Mouse (Mus musculus) kidney, embryonic 15.5 days (tissue): Measurements from ENCODE around the gene Plxdc1. TPM values are rescaled to one million over a fixed set of nuclear protein-coding genes. Genes with fewer than 3 reads are reported as not detected.

Experiments used
- ATAC-seq: fragments of 200-750 bp; cut with Nextera tagmentation; replicated peaks from 2 replicates; pipeline ENCODE4 v1.8.0; 2017; ENCODE audit warnings: moderate TSS enrichment; ENCODE audit not compliant: low FRiP score
- H3K27ac ChIP-seq: fragments of 300-500 bp; sonication (generic); 2 replicates; pipeline ENCODE4 v1.5.1; 2015; ENCODE audit warnings: mild to moderate bottlenecking, inconsistent platforms
- H3K27me3 ChIP-seq: fragments of 300-500 bp; sonication (generic); 2 replicates; pipeline ENCODE4 v1.6.1; 2015; ENCODE audit warnings: inconsistent platforms
- H3K36me3 ChIP-seq: fragments of 300-500 bp; sonication (generic); 2 replicates; pipeline ENCODE4 v1.6.1; 2015; ENCODE audit warnings: inconsistent platforms
- H3K4me1 ChIP-seq: fragments of 300-500 bp; sonication (generic); 2 replicates; pipeline ENCODE4 v1.6.1; 2015; ENCODE audit warnings: inconsistent platforms
- H3K4me2 ChIP-seq: fragments of 300-500 bp; sonication (generic); 2 replicates; pipeline ENCODE4 v1.6.1; 2015; ENCODE audit warnings: moderate library complexity, mild to moderate bottlenecking, inconsistent platforms
- H3K4me3 ChIP-seq: fragments of 300-500 bp; sonication (generic); replicated peaks from 2 replicates; pipeline ENCODE4 v1.5.1; 2015; ENCODE audit warnings: mild to moderate bottlenecking, inconsistent platforms
- H3K9ac ChIP-seq: fragments of 300-500 bp; sonication (generic); 2 replicates; pipeline ENCODE4 v1.6.1; 2015; ENCODE audit warnings: mild to moderate bottlenecking, inconsistent platforms
- H3K9me3 ChIP-seq: fragments of 300-500 bp; sonication (generic); replicated peaks from 2 replicates; pipeline ENCODE4 v1.6.1; 2016; ENCODE audit warnings: inconsistent platforms
- WGBS: fragments of 180-500 bp; shearing (Covaris S2); methylation state at CpG from one replicate; pipeline ENCODE4 v1.1.7; 2015; ENCODE audit warnings: mixed read lengths; 5-methylcytosine and 5-hydroxymethylcytosine counted together
- polyA plus RNA-seq: library from polyadenylated mRNA; unstranded; fragments of >200 nt; fragmentation: Nextera tagmentation; extraction: Ambion mirVana; gene quantifications from 2 replicates; pipeline ENCODE4 v1.2.1, GENCODE M21; 2015

The Plxdc1 gene
- polyA plus RNA-seq, 1 experiment from 2014 or later = 2.0 TPM

- Histone ChIP-seq H3K36me3 (0 out of 2 replicates have a peak, but pooled peaks cover 4% of the 10 kb centered on the region), H3K27ac (no peak overlapping the region), H3K27me3 (peaks cover 21% of the 10 kb centered on the region), H3K9ac (no peak overlapping the region), H3K4me1 (peaks cover 56% of the 10 kb centered on the region), H3K4me3 (no peak overlapping the region), H3K4me2 (no peak overlapping the region), H3K9me3 (no peaks in the 10 kb centered on the region)
- WGBS = 78% methylated on average over 11 of the region's 11 CpGs
- no peak for ATAC-seq
Measured at GRCm38 (mm10) chr11:97998074-97998793, 12.0 kb upstream of the Plxdc1 start.

- Histone ChIP-seq H3K9ac (no peak overlapping the region), H3K4me1 (peaks cover 48% of the 10 kb centered on the region), H3K36me3 (no peaks in the 10 kb centered on the region), H3K4me2 (no peak overlapping the region), H3K27me3 (peaks cover 21% of the 10 kb centered on the region), H3K9me3 (no peaks in the 10 kb centered on the region), H3K4me3 (no peak overlapping the region), H3K27ac (no peak overlapping the region)
- 73% methylated on average over 8 of the region's 8 CpGs for WGBS
- ATAC-seq = no peak
Measured at GRCm38 (mm10) chr11:97997387-97997960, 11.2 kb upstream of the Plxdc1 start.

- Histone ChIP-seq H3K9me3 (no peaks in the 10 kb centered on the region), H3K9ac (no peak overlapping the region), H3K36me3 (no peaks in the 10 kb centered on the region), H3K4me2 (no peak overlapping the region), H3K27me3 (peaks cover 16% of the 10 kb centered on the region), H3K27ac (no peak overlapping the region), H3K4me1 (peaks cover 43% of the 10 kb centered on the region), H3K4me3 (no peak overlapping the region)
- no peak for ATAC-seq
- 73% methylated on average over 1 of the region's 1 CpGs for WGBS
Measured at GRCm38 (mm10) chr11:97996691-97997090, 10.4 kb upstream of the Plxdc1 start.

DNA sequence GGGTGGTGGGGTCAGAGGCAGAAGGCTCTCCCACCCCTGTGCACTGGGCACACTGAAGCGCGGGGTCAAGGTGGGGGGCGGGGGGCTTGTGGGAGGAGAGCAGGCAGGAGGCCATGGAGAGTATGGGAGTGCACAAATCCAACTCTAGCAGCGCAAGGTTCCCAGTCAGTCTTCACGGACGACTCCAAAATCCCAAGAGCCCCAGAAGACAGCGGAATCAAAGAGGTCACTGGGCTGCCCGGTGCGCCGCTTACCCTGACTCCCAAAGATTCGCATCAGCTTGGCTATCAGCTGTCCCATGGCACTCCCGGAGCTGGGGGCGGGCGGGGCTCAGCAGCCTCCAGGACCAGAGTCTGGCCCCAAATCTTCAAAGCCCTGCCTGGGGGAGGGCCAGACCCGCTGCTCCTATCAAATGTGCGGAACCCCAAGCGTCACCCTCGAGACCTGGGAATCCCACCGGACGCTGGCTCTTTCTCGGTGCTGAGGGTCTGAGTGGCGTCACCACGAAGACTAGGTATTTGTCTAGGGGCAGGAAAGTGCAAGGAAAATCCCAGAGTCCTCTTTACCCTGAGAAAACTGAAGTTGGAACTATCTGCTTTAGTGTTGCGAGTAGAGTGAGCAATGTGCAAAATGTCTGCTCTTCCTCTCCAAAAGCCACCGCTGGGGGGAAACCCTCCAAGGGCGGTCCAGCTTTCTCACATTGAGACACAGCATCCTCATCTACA, 9.5 kb upstream of the Plxdc1 start, which contains the start of gene Arl5c:
TSS of gene Arl5c (minus strand) at position 618 of the 725 bp plus-strand sequence.
- Histone ChIP-seq H3K4me1 (peaks cover 37% of the 10 kb centered on the region), H3K9me3 (no peaks in the 10 kb centered on the region), H3K27me3 (peaks cover 10% of the 10 kb centered on the region), H3K4me2 (peak within 1 kb of the TSS; percentile 95), H3K27ac (peak within 1 kb of the TSS; percentile 75), H3K9ac (peak within 1 kb of the TSS; percentile 46), H3K4me3 (peak within 1 kb of the TSS; percentile 54), H3K36me3 (no peaks in the 10 kb centered on the region)
- 1% methylated on average over 26 of the region's 26 CpGs for WGBS
- ATAC-seq = peak; percentile 52

- Histone ChIP-seq H3K4me1 (peaks cover 37% of the 10 kb centered on the region), H3K27ac (no peak overlapping the region), H3K9ac (peak overlapping the region; percentile 46; the same call in 1 of the 2 replicates), H3K4me3 (peak overlapping the region; percentile 54), H3K27me3 (peaks cover under 1% of the 10 kb centered on the region; the same call in 1 of the 2 replicates), H3K36me3 (no peaks in the 10 kb centered on the region), H3K4me2 (peak overlapping the region; percentile 95), H3K9me3 (no peaks in the 10 kb centered on the region)
- 6% methylated on average over 13 of the region's 13 CpGs for WGBS
- ATAC-seq = peak; percentile 49
Measured at GRCm38 (mm10) chr11:97994539-97995100, 8.4 kb upstream of the Plxdc1 start.

- H3K9ac ChIP-seq = peak overlapping the region; percentile 81
- peak overlapping the region; percentile 90 for H3K4me2 ChIP-seq
- 0% methylated on average over 26 of the region's 26 CpGs for WGBS
- no peaks in the 10 kb centered on the region for H3K9me3 ChIP-seq
- H3K4me1 ChIP-seq = peaks cover 37% of the 10 kb centered on the region
- peak overlapping the region; percentile 87 for H3K4me3 ChIP-seq
- peak overlapping the region; percentile 93 for H3K27ac ChIP-seq
- H3K36me3 ChIP-seq = no peaks in the 10 kb centered on the region
- ATAC-seq = peak; percentile 84
- peaks cover 31% of the 10 kb centered on the region for H3K27me3 ChIP-seq
Measured at GRCm38 (mm10) chr11:97988530-97989096, 2.4 kb upstream of the Plxdc1 start.

- ATAC-seq = peak; percentile 77
- Histone ChIP-seq H3K4me2 (peak overlapping the region; percentile 90), H3K4me3 (peak overlapping the region; percentile 87), H3K27ac (peak overlapping the region; percentile 93), H3K9ac (peak overlapping the region; percentile 81), H3K27me3 (peaks cover 31% of the 10 kb centered on the region), H3K9me3 (no peaks in the 10 kb centered on the region), H3K4me1 (peaks cover 37% of the 10 kb centered on the region), H3K36me3 (no peaks in the 10 kb centered on the region)
- WGBS = under 1% methylated on average over 42 of the region's 42 CpGs
Measured at GRCm38 (mm10) chr11:97987551-97988526, 1.6 kb upstream of the Plxdc1 start.

- 0 out of 2 replicates have a peak overlapping the region, but pooled peaks have one; percentile 10 for H3K27ac ChIP-seq
- peak overlapping the region; percentile 51 for H3K9ac ChIP-seq
- H3K36me3 ChIP-seq = no peaks in the 10 kb centered on the region
- H3K9me3 ChIP-seq = no peaks in the 10 kb centered on the region
- H3K4me1 ChIP-seq = peaks cover 37% of the 10 kb centered on the region
- peak overlapping the region; percentile 90 for H3K4me2 ChIP-seq
- H3K27me3 ChIP-seq = peaks cover 31% of the 10 kb centered on the region
- H3K4me3 ChIP-seq = peak overlapping the region; percentile 87
- no peak for ATAC-seq
- WGBS = 21% methylated on average over 17 of the region's 17 CpGs
Measured at GRCm38 (mm10) chr11:97986738-97987465, 658 bp upstream of the Plxdc1 start.

GRCm38 (mm10) chr11:97983983-97984382, 2.3 kb downstream of the Plxdc1 start:
- no peak overlapping the region for H3K9ac ChIP-seq
- H3K27me3 ChIP-seq = peaks cover 31% of the 10 kb centered on the region
- no peaks in the 10 kb centered on the region for H3K36me3 ChIP-seq
- no peak overlapping the region for H3K27ac ChIP-seq
- H3K9me3 ChIP-seq = no peaks in the 10 kb centered on the region
- H3K4me1 ChIP-seq = peaks cover 21% of the 10 kb centered on the region
- 38% methylated on average over 1 of the region's 1 CpGs for WGBS
- H3K4me3 ChIP-seq = no peak overlapping the region
- ATAC-seq = no peak
- no peak overlapping the region for H3K4me2 ChIP-seq

- Histone ChIP-seq H3K9ac (no peak overlapping the region), H3K4me1 (peaks cover 21% of the 10 kb centered on the region), H3K27ac (no peak overlapping the region), H3K27me3 (peaks cover 31% of the 10 kb centered on the region), H3K36me3 (no peaks in the 10 kb centered on the region), H3K4me2 (no peak overlapping the region), H3K9me3 (no peaks in the 10 kb centered on the region), H3K4me3 (no peak overlapping the region)
- WGBS = 74% methylated on average over 3 of the region's 3 CpGs
- no peak for ATAC-seq
Measured at GRCm38 (mm10) chr11:97983506-97983905, 2.7 kb downstream of the Plxdc1 start.
